Mouse (Mus musculus): Measurements from ENCODE around the gene H2-Q10.
"Not testable (repeated sequence)": the region's sequence is repeated elsewhere in the genome, so short reads cannot be mapped to it uniquely, and the experiment has no call there.

Gene H2-Q10

GRCm38 (mm10) chr17:35434836-35435235 lies 35.1 kb upstream of the H2-Q10 start:
- Histone ChIP-seq H3K4me1 (replicated peaks; ENCODE audit: low read depth, low read length) (peaks cover 12% of the 10 kb centered on the region), H3K9me3 (ENCODE audit: low read length) (peaks cover 21% of the 10 kb centered on the region), H3K27me3 (ENCODE audit: insufficient read depth, low read length) (peaks cover 40% of the 10 kb centered on the region)
- peak; percentile 99 for TF ChIP-seq CTCF (conservative IDR thresholded peaks at IDR 0.05; ENCODE audit: low read length)
- H3K4me3 ChIP-seq (replicated peaks; ENCODE audit: low read length); H3K36me3 ChIP-seq (ENCODE audit: insufficient read depth, low read length): not testable (repeated sequence)

GRCm38 (mm10) chr17:35435577-35435976 lies 34.3 kb upstream of the H2-Q10 start:
- Histone ChIP-seq H3K4me1 (replicated peaks; ENCODE audit: low read depth, low read length) (peaks cover 18% of the 10 kb centered on the region), H3K9me3 (ENCODE audit: low read length) (peaks cover 21% of the 10 kb centered on the region)

GRCm38 (mm10) chr17:35437386-35437936 lies 32.4 kb upstream of the H2-Q10 start:
- Histone ChIP-seq H3K9me3 (ENCODE audit: low read length) (peaks cover 19% of the 10 kb centered on the region), H3K4me1 (replicated peaks; ENCODE audit: low read depth, low read length) (peaks cover 18% of the 10 kb centered on the region), H3K27me3 (ENCODE audit: insufficient read depth, low read length) (peaks cover 51% of the 10 kb centered on the region)
- H3K36me3 ChIP-seq (ENCODE audit: insufficient read depth, low read length); H3K4me3 ChIP-seq (replicated peaks; ENCODE audit: low read length): not testable (repeated sequence)

More at GRCm38 (mm10) chr17:35435577-35435976, 34.3 kb upstream of the H2-Q10 start:
- not testable (repeated sequence) for H3K36me3 ChIP-seq (ENCODE audit: insufficient read depth, low read length); H3K4me3 ChIP-seq (replicated peaks; ENCODE audit: low read length)
- peaks cover 47% of the 10 kb centered on the region for H3K27me3 ChIP-seq (ENCODE audit: insufficient read depth, low read length)

- Histone ChIP-seq H3K27me3 (ENCODE audit: insufficient read depth, low read length) (peaks cover 58% of the 10 kb centered on the region), H3K4me3 (replicated peaks; ENCODE audit: low read length) (peak overlapping the region; percentile 78), H3K9me3 (ENCODE audit: low read length) (peaks cover 19% of the 10 kb centered on the region), H3K4me1 (replicated peaks; ENCODE audit: low read depth, low read length) (peaks cover 18% of the 10 kb centered on the region)
- H3K36me3 ChIP-seq (ENCODE audit: insufficient read depth, low read length), result not testable (repeated sequence)
Observed at GRCm38 (mm10) chr17:35438395-35438794, 31.5 kb upstream of the H2-Q10 start.

- peaks cover 58% of the 10 kb centered on the region for H3K27me3 ChIP-seq (ENCODE audit: insufficient read depth, low read length)
- peaks cover 19% of the 10 kb centered on the region for H3K9me3 ChIP-seq (ENCODE audit: low read length)
- H3K4me1 ChIP-seq (replicated peaks; ENCODE audit: low read depth, low read length), result peaks cover 18% of the 10 kb centered on the region
- H3K4me3 ChIP-seq (replicated peaks; ENCODE audit: low read length), result peak within 1 kb of the TSS; percentile 78
- not testable (repeated sequence) for H3K36me3 ChIP-seq (ENCODE audit: insufficient read depth, low read length)
Observed at GRCm38 (mm10) chr17:35438885-35439284, 31.0 kb upstream of the H2-Q10 start, which contains the start of gene H2-Q7. H2-Q7 (plus strand) TSS chr17:35439155.

GRCm38 (mm10) chr17:35439295-35439747 lies 30.6 kb upstream of the H2-Q10 start:
- Histone ChIP-seq H3K4me1 (replicated peaks; ENCODE audit: low read depth, low read length) (peaks cover 18% of the 10 kb centered on the region), H3K27me3 (ENCODE audit: insufficient read depth, low read length) (peaks cover 62% of the 10 kb centered on the region), H3K4me3 (replicated peaks; ENCODE audit: low read length) (peak overlapping the region; percentile 78), H3K9me3 (ENCODE audit: low read length) (peaks cover 19% of the 10 kb centered on the region)
- not testable (repeated sequence) for H3K36me3 ChIP-seq (ENCODE audit: insufficient read depth, low read length)

- peak overlapping the region; percentile 61 for H3K4me3 ChIP-seq (replicated peaks; ENCODE audit: low read length)
- H3K36me3 ChIP-seq (ENCODE audit: insufficient read depth, low read length), result not testable (repeated sequence)
- peaks cover 63% of the 10 kb centered on the region for H3K27me3 ChIP-seq (ENCODE audit: insufficient read depth, low read length)
- H3K9me3 ChIP-seq (ENCODE audit: low read length), result peaks cover 19% of the 10 kb centered on the region
- peaks cover 15% of the 10 kb centered on the region for H3K4me1 ChIP-seq (replicated peaks; ENCODE audit: low read depth, low read length)
Observed at GRCm38 (mm10) chr17:35439925-35440645, 29.8 kb upstream of the H2-Q10 start.

GRCm38 (mm10) chr17:35442376-35442775 lies 27.5 kb upstream of the H2-Q10 start:
- peaks cover 47% of the 10 kb centered on the region for H3K27me3 ChIP-seq (ENCODE audit: insufficient read depth, low read length)
- H3K36me3 ChIP-seq (ENCODE audit: insufficient read depth, low read length); H3K4me3 ChIP-seq (replicated peaks; ENCODE audit: low read length): not testable (repeated sequence)
- peaks cover 12% of the 10 kb centered on the region for H3K9me3 ChIP-seq (ENCODE audit: low read length)
- peaks cover 15% of the 10 kb centered on the region for H3K4me1 ChIP-seq (replicated peaks; ENCODE audit: low read depth, low read length)

GRCm38 (mm10) chr17:35444510-35444909 lies 25.4 kb upstream of the H2-Q10 start:
- not testable (repeated sequence) for H3K36me3 ChIP-seq (ENCODE audit: insufficient read depth, low read length); H3K9me3 ChIP-seq (ENCODE audit: low read length); H3K4me3 ChIP-seq (replicated peaks; ENCODE audit: low read length); H3K4me1 ChIP-seq (replicated peaks; ENCODE audit: low read depth, low read length)
- H3K27me3 ChIP-seq (ENCODE audit: insufficient read depth, low read length), result peaks cover 29% of the 10 kb centered on the region

- H3K36me3 ChIP-seq (ENCODE audit: insufficient read depth, low read length); H3K27me3 ChIP-seq (ENCODE audit: insufficient read depth, low read length); H3K9me3 ChIP-seq (ENCODE audit: low read length); H3K4me3 ChIP-seq (replicated peaks; ENCODE audit: low read length); H3K4me1 ChIP-seq (replicated peaks; ENCODE audit: low read depth, low read length): not testable (repeated sequence)
Observed at GRCm38 (mm10) chr17:35458247-35458646, 11.6 kb upstream of the H2-Q10 start.

GRCm38 (mm10) chr17:35460513-35461341 lies 9.2 kb upstream of the H2-Q10 start:
- not testable (repeated sequence) for H3K9me3 ChIP-seq (ENCODE audit: low read length); H3K36me3 ChIP-seq (ENCODE audit: insufficient read depth, low read length); H3K4me1 ChIP-seq (replicated peaks; ENCODE audit: low read depth, low read length); H3K4me3 ChIP-seq (replicated peaks; ENCODE audit: low read length); H3K27me3 ChIP-seq (ENCODE audit: insufficient read depth, low read length)
